Mouse (Mus musculus): ENCODE measurements at regions not wholly inside any gene's neighbourhood (a gene's known extent, or its start where the extent isn't known, plus 50 kb on each side); places are given as distances from the start of the nearest gene placed in this dataset.

GRCm38 (mm10) chr3:106879994-106880393 is 53.9 kb upstream of the Olfr266 start:
- H3K4me3 ChIP-seq (replicated peaks), result no peak overlapping the region
- no peaks in the 10 kb centered on the region for H3K27me3 ChIP-seq
- no peaks in the 10 kb centered on the region for H3K4me1 ChIP-seq (replicated peaks)
- no peak overlapping the region for H3K9ac ChIP-seq (replicated peaks)
- H3K36me3 ChIP-seq, result no peaks in the 10 kb centered on the region
- no peak overlapping the region for H3K4me2 ChIP-seq (replicated peaks)
- ATAC-seq, result no peak
- no peak overlapping the region for H3K27ac ChIP-seq
- no peaks in the 10 kb centered on the region for H3K9me3 ChIP-seq

- H3K27ac ChIP-seq, result no peak overlapping the region
- ATAC-seq, result peak; percentile 34; the same call in 1 of the 2 replicates
- H3K4me3 ChIP-seq (replicated peaks), result no peak overlapping the region
- no peaks in the 10 kb centered on the region for H3K36me3 ChIP-seq
- no peak overlapping the region for H3K4me2 ChIP-seq (replicated peaks)
- H3K9me3 ChIP-seq, result no peaks in the 10 kb centered on the region
- no peak overlapping the region for H3K9ac ChIP-seq (replicated peaks)
- no peaks in the 10 kb centered on the region for H3K4me1 ChIP-seq (replicated peaks)
- H3K27me3 ChIP-seq, result no peaks in the 10 kb centered on the region
- 33% methylated on average over 2 of the region's 2 CpGs for WGBS
Measured at GRCm38 (mm10) chr3:106903198-106903597, 77.1 kb upstream of the Olfr266 start.

- no peak for ATAC-seq
- Histone ChIP-seq H3K9me3 (no peaks in the 10 kb centered on the region), H3K9ac (replicated peaks) (no peak overlapping the region), H3K27ac (no peak overlapping the region), H3K4me1 (replicated peaks) (no peaks in the 10 kb centered on the region), H3K4me3 (replicated peaks) (no peak overlapping the region), H3K27me3 (no peaks in the 10 kb centered on the region), H3K36me3 (no peaks in the 10 kb centered on the region), H3K4me2 (replicated peaks) (no peak overlapping the region)
- 78% methylated on average over 3 of the region's 3 CpGs for WGBS
Measured at GRCm38 (mm10) chr3:106906668-106907067, 80.6 kb upstream of the Olfr266 start.

GRCm38 (mm10) chr3:106936067-106936466 is 99.9 kb upstream of the Kcna3 start:
- no peaks in the 10 kb centered on the region for H3K36me3 ChIP-seq
- H3K27me3 ChIP-seq, result no peaks in the 10 kb centered on the region
- no peak overlapping the region for H3K4me3 ChIP-seq (replicated peaks)
- no peak overlapping the region for H3K4me2 ChIP-seq (replicated peaks)
- H3K9me3 ChIP-seq, result peaks cover 16% of the 10 kb centered on the region
- no peaks in the 10 kb centered on the region for H3K4me1 ChIP-seq (replicated peaks)
- H3K9ac ChIP-seq (replicated peaks), result no peak overlapping the region
- no peak overlapping the region for H3K27ac ChIP-seq
- ATAC-seq, result no peak

- H3K36me3 ChIP-seq, result no peaks in the 10 kb centered on the region
- H3K9me3 ChIP-seq, result peaks cover 2% of the 10 kb centered on the region; the same call in 1 of the 2 replicates
- WGBS, result 71% methylated on average over 3 of the region's 3 CpGs
- no peak for ATAC-seq
- H3K27ac ChIP-seq, result no peak overlapping the region
- no peaks in the 10 kb centered on the region for H3K4me1 ChIP-seq (replicated peaks)
- H3K4me3 ChIP-seq (replicated peaks), result no peak overlapping the region
- H3K4me2 ChIP-seq (replicated peaks), result no peak overlapping the region
- H3K9ac ChIP-seq (replicated peaks), result no peak overlapping the region
- no peaks in the 10 kb centered on the region for H3K27me3 ChIP-seq
Measured at GRCm38 (mm10) chr3:106940095-106940494, 95.9 kb upstream of the Kcna3 start.

- peak; percentile 86 for ATAC-seq
- H3K27me3 ChIP-seq, result no peaks in the 10 kb centered on the region
- 10% methylated on average over 9 of the region's 9 CpGs for WGBS
- H3K27ac ChIP-seq, result peak overlapping the region; percentile 77
- no peaks in the 10 kb centered on the region for H3K36me3 ChIP-seq
- H3K4me3 ChIP-seq (replicated peaks), result no peak overlapping the region
- H3K4me1 ChIP-seq (replicated peaks), result peaks cover 22% of the 10 kb centered on the region
- 0 out of 2 replicates have a peak overlapping the region, but pooled peaks have one; percentile 7 for H3K4me2 ChIP-seq (replicated peaks)
- no peaks in the 10 kb centered on the region for H3K9me3 ChIP-seq
- H3K9ac ChIP-seq (replicated peaks), result no peak overlapping the region; the same call in 1 of the 2 replicates
Measured at GRCm38 (mm10) chr3:106955555-106956446, 80.2 kb upstream of the Kcna3 start.

- 42% methylated on average over 7 of the region's 7 CpGs for WGBS
- ATAC-seq, result no peak
Measured at GRCm38 (mm10) chr3:106957162-106957895, 78.6 kb upstream of the Kcna3 start.

GRCm38 (mm10) chr3:106958194-106958593 is 77.8 kb upstream of the Kcna3 start:
- no peak overlapping the region for H3K9ac ChIP-seq (replicated peaks)
- no peaks in the 10 kb centered on the region for H3K9me3 ChIP-seq
- ATAC-seq, result no peak
- no peak overlapping the region for H3K4me2 ChIP-seq (replicated peaks)
- H3K27me3 ChIP-seq, result no peaks in the 10 kb centered on the region
- H3K36me3 ChIP-seq, result no peaks in the 10 kb centered on the region
- WGBS, result 78% methylated on average over 2 of the region's 2 CpGs
- H3K27ac ChIP-seq, result no peak overlapping the region
- no peak overlapping the region for H3K4me3 ChIP-seq (replicated peaks)
- peaks cover 22% of the 10 kb centered on the region for H3K4me1 ChIP-seq (replicated peaks)

More at GRCm38 (mm10) chr3:106957162-106957895, 78.6 kb upstream of the Kcna3 start:
- peaks cover 22% of the 10 kb centered on the region for H3K4me1 ChIP-seq (replicated peaks)
- no peaks in the 10 kb centered on the region for H3K27me3 ChIP-seq
- no peaks in the 10 kb centered on the region for H3K9me3 ChIP-seq
- no peak overlapping the region for H3K4me3 ChIP-seq (replicated peaks)
- no peaks in the 10 kb centered on the region for H3K36me3 ChIP-seq
- H3K9ac ChIP-seq (replicated peaks), result no peak overlapping the region
- H3K27ac ChIP-seq, result no peak overlapping the region
- no peak overlapping the region for H3K4me2 ChIP-seq (replicated peaks)

GRCm38 (mm10) chr3:106960596-106960995 is 75.4 kb upstream of the Kcna3 start:
- H3K9me3 ChIP-seq, result no peaks in the 10 kb centered on the region
- no peak overlapping the region for H3K4me2 ChIP-seq (replicated peaks)
- no peak overlapping the region for H3K27ac ChIP-seq
- no peaks in the 10 kb centered on the region for H3K27me3 ChIP-seq
- ATAC-seq, result no peak
- H3K36me3 ChIP-seq, result no peaks in the 10 kb centered on the region
- H3K4me1 ChIP-seq (replicated peaks), result peaks cover 12% of the 10 kb centered on the region
- no peak overlapping the region for H3K4me3 ChIP-seq (replicated peaks)
- 73% methylated on average over 1 of the region's 1 CpGs for WGBS
- H3K9ac ChIP-seq (replicated peaks), result no peak overlapping the region

- no peak overlapping the region for H3K4me3 ChIP-seq (replicated peaks)
- H3K36me3 ChIP-seq, result no peaks in the 10 kb centered on the region
- no peak overlapping the region for H3K27ac ChIP-seq
- H3K9me3 ChIP-seq, result no peaks in the 10 kb centered on the region
- H3K4me1 ChIP-seq (replicated peaks), result no peaks in the 10 kb centered on the region; the same call in 1 of the 2 replicates
- H3K27me3 ChIP-seq, result no peaks in the 10 kb centered on the region
- ATAC-seq, result no peak
- 54% methylated on average over 2 of the region's 2 CpGs for WGBS
- no peak overlapping the region for H3K9ac ChIP-seq (replicated peaks)
- H3K4me2 ChIP-seq (replicated peaks), result no peak overlapping the region
Measured at GRCm38 (mm10) chr3:106962466-106962865, 73.5 kb upstream of the Kcna3 start.

- no peaks in the 10 kb centered on the region for H3K36me3 ChIP-seq
- no peak overlapping the region for H3K9ac ChIP-seq (replicated peaks)
- 77% methylated on average over 2 of the region's 2 CpGs for WGBS
- H3K4me1 ChIP-seq (replicated peaks), result no peaks in the 10 kb centered on the region
- no peaks in the 10 kb centered on the region for H3K27me3 ChIP-seq
- no peak overlapping the region for H3K4me2 ChIP-seq (replicated peaks)
- no peak for ATAC-seq
- no peak overlapping the region for H3K27ac ChIP-seq
- no peak overlapping the region for H3K4me3 ChIP-seq (replicated peaks)
- no peaks in the 10 kb centered on the region for H3K9me3 ChIP-seq
Measured at GRCm38 (mm10) chr3:106966198-106966597, 69.8 kb upstream of the Kcna3 start.

- H3K9me3 ChIP-seq, result no peaks in the 10 kb centered on the region
- H3K4me1 ChIP-seq (replicated peaks), result no peaks in the 10 kb centered on the region
- no peak overlapping the region for H3K9ac ChIP-seq (replicated peaks)
- H3K4me3 ChIP-seq (replicated peaks), result no peak overlapping the region
- 91% methylated on average over 1 of the region's 1 CpGs for WGBS
- H3K36me3 ChIP-seq, result no peaks in the 10 kb centered on the region
- no peak overlapping the region for H3K4me2 ChIP-seq (replicated peaks)
- no peak for ATAC-seq
- H3K27ac ChIP-seq, result no peak overlapping the region
- no peaks in the 10 kb centered on the region for H3K27me3 ChIP-seq
Measured at GRCm38 (mm10) chr3:106967479-106967878, 68.5 kb upstream of the Kcna3 start.

All from midbrain, embryonic 13.5 days (tissue).